Mouse (Mus musculus): ENCODE data around the gene Atp6v0e2.
A peak's percentile ranks its signal among the peaks of the same experiment; 100 is the strongest.
"Not testable (repeated sequence)": the region's sequence is repeated elsewhere in the genome, so short reads cannot be mapped to it uniquely, and the experiment has no call there.

The Atp6v0e2 gene

GRCm38 (mm10) chr6:48537105-48537954 is at the start of gene Atp6v0e2:
Gene Atp6v0e2 (plus strand): TSS chr6:48537615.
- DNase-seq = peak; percentile 96

DNA sequence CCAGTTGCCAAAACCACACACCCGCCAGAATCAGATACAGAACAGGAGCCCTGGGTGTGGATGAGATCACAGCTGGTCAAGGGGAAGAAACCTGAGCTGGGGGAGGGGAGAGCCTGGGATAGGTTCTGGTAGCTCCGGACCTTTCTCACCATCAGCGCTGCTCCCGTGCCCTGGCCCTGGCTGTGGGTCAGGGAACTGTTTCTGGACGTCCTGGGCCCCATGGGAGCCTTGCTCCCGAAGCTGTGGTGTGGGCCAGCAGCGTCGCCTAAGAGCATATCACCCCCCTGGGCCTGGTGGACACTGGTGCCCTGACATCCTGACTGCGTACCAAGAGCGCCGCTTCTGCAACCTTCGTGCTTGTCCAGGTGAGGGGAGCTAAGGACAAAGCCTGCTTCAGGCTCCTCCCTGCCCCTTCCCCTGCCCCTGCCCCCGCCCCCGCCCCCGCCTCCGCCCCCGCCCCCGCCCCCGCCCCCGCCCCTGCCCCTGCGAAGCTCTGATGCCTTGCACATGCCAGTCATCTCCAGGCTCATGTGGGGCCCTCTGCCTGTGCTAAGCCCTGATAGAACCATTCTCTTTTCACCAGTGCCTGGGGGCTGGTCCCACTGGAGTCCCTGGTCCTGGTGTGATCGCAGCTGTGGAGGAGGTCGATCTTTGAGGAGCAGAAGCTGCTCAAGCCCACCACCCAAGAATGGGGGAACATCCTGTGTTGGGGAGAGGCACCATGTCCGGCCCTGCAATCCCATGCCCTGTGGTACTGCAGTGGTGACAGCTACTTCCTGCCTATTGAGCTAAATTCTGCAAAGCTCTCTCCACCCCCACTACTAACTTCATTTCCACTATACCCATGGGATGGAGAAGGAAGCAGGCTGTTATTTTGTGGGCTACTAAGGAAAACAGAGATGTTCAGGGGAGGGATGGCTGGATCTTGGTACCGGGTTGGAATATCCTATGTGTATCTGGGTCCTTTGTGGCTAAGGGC is 49.4 kb upstream of the Atp6v0e2 start:
- DNase-seq = no peak

DNA sequence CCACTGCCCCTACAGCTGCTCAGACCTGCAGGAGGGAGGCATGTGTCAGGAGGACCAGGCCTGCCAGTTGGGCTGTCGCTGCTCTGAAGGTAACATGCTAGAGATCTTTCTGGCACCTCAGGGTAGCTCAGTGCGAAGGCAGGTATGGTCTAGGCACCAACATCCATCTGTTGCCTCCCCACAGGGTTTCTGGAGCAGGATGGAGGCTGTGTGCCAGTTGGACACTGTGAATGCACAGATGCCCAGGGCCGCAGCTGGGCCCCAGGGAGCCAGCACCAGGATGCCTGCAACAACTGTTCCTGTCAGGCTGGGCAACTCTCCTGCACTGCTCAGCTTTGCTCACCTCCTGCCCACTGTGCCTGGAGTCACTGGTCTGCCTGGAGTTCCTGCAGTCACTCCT is 47.7 kb upstream of the Atp6v0e2 start:
- DNase-seq = peak; percentile 59

DNA sequence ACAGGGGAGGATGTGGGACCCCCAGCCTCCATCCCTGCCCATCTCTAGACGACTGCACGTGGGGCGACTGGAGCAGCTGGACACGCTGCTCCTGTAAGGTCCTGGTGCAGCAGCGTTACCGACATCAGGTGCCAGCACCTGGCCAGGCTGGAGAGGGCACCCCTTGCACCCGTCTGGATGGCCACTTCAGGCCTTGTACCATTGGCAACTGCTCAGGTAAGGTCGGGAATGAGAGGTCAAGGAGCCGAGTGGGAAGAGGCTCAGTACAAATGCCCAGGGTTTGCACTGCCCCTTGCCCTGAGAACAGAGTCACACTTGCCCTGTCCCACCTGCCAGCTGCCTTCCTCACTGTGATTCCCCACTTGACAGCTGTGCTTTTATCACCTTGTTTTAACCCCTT is 46.1 kb upstream of the Atp6v0e2 start:
- DNase-seq = no peak

GRCm38 (mm10) chr6:48493136-48493730 is 44.2 kb upstream of the Atp6v0e2 start:
- no peak for DNase-seq

DNA sequence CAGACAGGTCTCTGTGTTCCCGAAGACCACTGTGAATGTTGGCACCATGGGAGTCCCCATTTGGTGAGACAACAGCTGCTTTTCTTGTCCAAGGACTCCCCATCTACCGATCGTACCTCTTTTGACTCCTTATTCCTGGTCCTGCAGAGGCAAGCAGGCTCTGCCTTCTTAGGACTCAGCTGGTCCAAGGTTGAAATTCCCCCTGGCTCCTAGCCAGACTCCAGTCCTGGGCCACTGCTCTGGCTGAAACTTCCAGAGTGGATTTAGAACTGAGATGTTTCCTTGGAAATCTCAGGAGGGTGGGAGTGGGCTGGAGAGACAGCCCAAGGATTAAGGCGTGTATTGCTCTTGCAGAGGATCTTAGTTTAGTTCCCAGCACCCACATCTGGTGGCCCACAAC is 39.9 kb upstream of the Atp6v0e2 start:
- DNase-seq = no peak

DNA sequence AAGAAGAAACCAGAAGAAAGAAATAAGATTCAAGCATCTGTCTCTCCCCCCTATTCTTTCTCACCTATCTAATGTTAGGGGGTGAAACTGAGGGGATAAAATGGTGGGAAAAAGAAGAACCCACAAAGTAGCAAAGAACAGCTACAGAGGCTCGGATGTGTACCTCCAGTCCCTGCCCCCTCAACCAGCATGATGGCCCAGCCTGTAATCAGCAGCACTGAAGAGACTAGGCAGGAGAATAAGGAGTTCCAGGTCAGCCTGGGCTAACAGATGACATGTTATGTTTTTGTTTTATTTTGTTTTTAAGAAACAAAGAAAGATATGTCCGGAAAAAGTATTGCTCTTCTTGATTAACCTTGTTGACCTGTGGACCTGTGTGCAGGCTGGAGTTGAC is 33.6 kb upstream of the Atp6v0e2 start:
- DNase-seq = no peak

DNA sequence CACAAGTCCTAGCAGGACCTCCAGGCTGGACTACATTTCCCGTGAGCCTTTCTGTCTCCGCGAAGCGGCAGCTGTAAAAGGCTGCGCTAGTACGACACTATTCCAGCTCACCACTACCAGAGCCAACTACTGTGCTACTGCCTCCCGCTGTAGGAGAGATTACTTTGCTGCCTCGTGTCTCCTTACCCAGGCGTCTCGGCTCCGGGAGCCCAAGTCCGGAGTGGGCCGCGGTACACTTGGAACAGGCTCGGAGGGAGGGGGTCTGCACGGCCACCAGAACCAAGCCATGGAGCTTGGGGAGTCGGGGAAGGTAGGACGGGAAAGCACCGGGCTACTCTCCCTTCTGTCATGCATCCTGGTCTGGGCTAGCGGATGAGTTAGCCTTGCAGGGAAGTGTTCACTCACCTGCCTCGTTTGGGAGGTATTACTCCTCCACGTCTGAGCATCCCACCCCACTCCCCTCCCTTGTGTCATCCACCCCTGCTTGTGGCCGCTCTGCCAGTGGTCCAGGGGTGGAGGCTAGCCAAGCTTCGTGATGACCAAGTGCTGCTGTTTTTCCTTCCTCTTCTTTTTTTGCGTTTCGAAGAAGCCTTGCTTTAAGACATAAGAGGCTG is 33.1 kb upstream of the Atp6v0e2 start:
- peak; percentile 83 for DNase-seq

DNA sequence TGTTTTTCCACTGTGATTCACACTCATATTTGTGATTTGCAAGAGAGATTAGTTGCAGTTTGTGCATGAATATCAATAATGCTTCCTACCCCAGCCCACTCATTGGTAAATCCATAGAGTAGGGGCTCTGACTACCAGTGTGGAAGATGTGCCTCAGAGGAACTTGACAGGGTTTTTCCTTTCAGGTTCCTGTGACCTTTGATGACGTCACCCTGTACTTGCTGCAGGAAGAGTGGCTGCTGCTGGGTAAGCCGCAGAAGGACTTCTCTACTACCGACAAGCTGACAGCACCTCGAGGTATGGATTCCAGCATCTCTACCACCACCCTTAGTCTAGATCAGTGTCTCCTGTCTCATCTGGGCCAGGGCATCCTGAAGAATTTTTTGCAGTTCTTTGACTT is 29.3 kb upstream of the Atp6v0e2 start:
- no peak for DNase-seq

DNA sequence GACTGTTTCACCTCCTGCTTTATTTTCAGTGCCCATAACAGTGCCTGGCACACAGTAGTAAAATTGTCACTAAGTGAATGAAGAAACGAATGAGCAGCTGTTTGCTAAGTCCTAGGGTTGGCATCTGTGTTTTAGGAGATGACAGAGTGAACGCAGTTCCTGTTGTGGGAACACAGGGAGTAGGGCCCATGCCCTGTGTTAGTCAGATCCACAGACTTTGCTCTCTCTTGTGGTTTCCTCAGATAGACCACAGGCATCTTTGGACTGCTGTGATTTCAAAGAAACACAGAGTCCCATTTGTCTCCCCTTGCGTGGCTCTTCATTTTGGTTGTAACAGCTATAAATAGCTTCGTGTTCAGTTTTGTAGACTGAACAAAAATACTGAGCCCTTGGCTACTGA is 27.0 kb upstream of the Atp6v0e2 start:
- no peak for DNase-seq

DNA sequence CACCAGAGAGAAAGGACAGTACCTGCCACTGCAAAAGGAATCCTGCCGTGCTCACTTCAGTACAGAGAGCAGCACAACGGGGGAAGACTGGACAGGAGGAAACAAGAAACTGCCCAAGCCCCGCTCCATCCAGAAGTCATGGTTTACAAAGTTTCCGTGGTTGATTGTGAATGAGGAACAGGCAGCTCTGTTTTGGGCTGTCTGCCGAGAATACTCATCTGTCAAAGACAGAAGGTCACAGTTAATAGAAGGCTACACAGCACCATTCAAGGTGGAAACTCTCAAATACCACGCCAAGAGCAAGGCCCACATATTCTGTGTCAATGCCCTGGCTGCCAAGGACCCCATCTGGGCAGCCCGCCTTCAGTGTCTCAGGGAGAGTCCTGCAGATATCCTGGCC is 25.6 kb upstream of the Atp6v0e2 start:
- DNase-seq = no peak

GRCm38 (mm10) chr6:48524882-48525281 is 12.5 kb upstream of the Atp6v0e2 start:
- DNase-seq = not testable (repeated sequence)

DNA sequence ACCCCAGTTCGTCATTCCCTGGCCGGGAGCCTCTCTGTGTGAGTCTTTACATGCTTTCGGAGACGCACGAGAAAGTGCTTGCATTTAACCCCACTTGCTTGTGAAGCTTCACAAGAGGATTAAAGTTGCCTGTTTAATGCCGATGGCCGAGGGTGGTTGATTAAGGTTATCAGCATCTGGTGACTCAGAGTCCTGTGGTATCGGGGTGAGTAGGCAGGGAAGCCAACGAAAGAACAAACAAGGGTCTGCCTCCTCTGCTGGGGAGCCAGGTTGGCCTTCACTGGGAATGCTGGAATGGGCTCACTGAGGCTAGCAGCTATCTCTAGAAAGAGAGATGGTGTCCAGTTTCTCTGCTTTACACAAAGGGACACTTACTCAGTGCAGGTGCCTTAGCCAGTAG is 9.5 kb upstream of the Atp6v0e2 start:
- DNase-seq = no peak

- DNase-seq = no peak
Observed at GRCm38 (mm10) chr6:48529261-48529660, 8.2 kb upstream of the Atp6v0e2 start.

DNA sequence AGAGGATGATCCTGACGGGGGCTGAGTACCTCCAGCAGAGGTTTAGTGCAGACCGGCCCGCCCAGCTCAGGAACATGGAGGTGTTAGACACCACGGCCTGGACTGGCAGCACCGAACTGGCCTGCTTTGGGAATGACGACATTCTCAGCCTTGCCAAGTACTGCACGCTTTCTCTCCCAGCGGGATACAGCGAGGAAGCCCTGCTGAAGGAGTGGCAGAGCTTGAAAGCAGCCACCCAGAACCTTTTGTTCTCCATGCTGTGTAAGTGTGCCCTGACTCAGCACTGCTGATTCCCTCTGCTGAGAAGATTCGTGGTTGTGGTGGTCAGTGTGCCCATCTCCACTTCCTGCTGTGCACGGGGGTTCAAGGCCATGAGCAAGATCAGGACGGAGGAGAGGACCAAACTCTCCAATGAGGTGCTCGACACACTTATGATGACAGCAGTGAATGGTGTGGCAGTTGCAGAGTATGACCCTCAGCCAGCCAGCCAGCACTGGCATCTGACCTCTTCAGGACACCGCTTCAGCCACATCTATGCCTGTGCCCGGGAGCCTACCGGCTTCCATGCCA is 7.5 kb upstream of the Atp6v0e2 start:
- peak; percentile 45 for DNase-seq

GRCm38 (mm10) chr6:48530862-48531261 is 6.6 kb upstream of the Atp6v0e2 start:
- no peak for DNase-seq

- DNase-seq = no peak
Observed at GRCm38 (mm10) chr6:48533475-48533874, 3.9 kb upstream of the Atp6v0e2 start.

DNA sequence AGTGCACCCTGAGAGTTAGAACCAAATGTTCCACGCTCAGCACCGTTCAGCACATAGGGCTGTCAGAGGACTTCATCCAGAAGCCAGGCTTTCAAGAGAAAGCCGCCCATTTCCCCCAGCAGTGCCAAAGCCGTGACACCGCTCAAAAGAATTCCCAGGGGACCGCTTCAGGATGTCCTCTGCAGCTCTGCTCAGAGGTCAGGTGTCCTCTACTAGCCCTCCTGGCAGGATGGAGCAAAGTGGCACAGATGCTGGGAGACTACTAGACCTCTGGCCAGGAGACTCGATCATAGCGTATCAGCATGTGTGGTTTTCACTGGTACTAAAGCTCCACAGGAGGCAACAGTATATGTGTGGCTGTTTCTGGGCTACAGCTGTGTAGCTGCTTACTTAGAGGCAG is 2.5 kb upstream of the Atp6v0e2 start:
- DNase-seq = peak; percentile 19

- peak; percentile 17 for DNase-seq
Observed at GRCm38 (mm10) chr6:48536091-48536490, 1.3 kb upstream of the Atp6v0e2 start.

DNA sequence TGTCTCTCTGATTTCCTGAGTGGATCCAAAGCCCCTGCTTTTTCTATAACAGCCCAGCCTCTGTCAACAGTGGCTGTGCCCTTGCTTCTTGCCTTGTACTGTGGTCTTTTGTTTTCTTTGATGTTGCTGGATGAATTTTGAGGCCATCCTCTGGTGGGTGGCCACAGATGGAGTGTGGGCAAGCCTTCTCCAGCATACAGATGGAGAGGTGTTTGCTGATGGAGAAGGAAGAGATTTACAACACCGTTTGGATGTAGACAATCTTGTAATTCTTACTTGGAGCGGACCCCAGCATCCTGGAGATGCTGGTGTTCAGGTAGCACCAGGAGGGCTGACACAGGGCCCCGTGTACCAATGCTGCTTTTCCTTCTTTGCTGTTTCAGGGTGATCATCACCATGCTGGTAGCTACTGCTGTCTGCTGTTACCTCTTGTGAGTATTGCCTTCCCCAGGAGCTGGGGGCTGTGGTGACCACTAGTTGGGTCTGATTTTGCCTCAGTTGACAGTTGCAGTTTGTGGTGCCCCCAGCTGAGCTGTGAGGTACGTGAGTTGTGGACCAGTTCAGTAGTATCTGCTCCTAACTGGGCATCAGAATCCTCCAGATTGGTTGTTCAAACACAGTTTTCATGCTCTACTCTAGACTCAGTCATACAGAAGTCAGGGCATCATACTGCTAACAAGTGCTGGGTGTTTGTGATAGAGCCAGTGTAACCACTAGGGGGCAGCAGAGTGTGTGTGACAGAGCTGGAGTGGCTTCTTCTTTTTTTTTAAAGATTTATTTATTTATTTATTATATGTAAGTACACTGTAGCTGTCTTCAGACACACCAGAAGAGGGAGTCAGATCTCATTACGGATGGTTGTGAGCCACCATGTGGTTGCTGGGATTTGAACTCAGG is 1.7 kb downstream of the Atp6v0e2 start:
- peak; percentile 82 for DNase-seq

- peak; percentile 69 for DNase-seq
Observed at GRCm38 (mm10) chr6:48539860-48540259, 2.4 kb downstream of the Atp6v0e2 start.
